Mouse (Mus musculus) intestine, embryonic 16.5 days (tissue): ENCODE measurements around the gene Cdr2l. TPM values are rescaled to one million over a fixed set of nuclear protein-coding genes. Genes with fewer than 3 reads are reported as not detected.

Source experiments
- ATAC-seq: fragments of 200-750 bp; cut with Nextera tagmentation; 2 replicates; pipeline ENCODE4 v1.8.0; 2017; ENCODE audit warnings: moderate TSS enrichment, moderate library complexity
- H3K27ac ChIP-seq: fragments of 300-500 bp; sonication (generic); 2 replicates; pipeline ENCODE4 v1.5.1; 2014; ENCODE audit warnings: mild to moderate bottlenecking, low read length
- H3K27me3 ChIP-seq: fragments of 300-500 bp; sonication (generic); replicated peaks from 2 replicates; pipeline ENCODE4 v1.6.1; 2014; ENCODE audit warnings: low read length, control low read depth, mixed read lengths; ENCODE audit not compliant: control insufficient read depth, insufficient read depth
- H3K36me3 ChIP-seq: fragments of 300-500 bp; sonication (generic); 2 replicates; pipeline ENCODE4 v1.6.1; 2014; ENCODE audit warnings: low read length, control low read depth; ENCODE audit not compliant: control insufficient read depth, insufficient read depth
- H3K4me1 ChIP-seq: fragments of 300-500 bp; sonication (generic); 2 replicates; pipeline ENCODE4 v1.6.1; 2014; ENCODE audit warnings: low read length, control low read depth, mixed read lengths; ENCODE audit not compliant: control insufficient read depth, insufficient read depth
- H3K4me2 ChIP-seq: fragments of 300-500 bp; sonication (generic); 2 replicates; pipeline ENCODE4 v1.6.1; 2014; ENCODE audit warnings: low read depth, low read length, control low read depth
- H3K4me3 ChIP-seq: fragments of 300-500 bp; sonication (generic); 2 replicates; pipeline ENCODE4 v1.5.1; 2014; ENCODE audit warnings: mild to moderate bottlenecking, low read length
- H3K9ac ChIP-seq: fragments of 300-500 bp; sonication (generic); 2 replicates; pipeline ENCODE4 v1.6.1; 2014; ENCODE audit warnings: low read depth, low read length
- H3K9me3 ChIP-seq: fragments of 300-500 bp; sonication (generic); 2 replicates; pipeline ENCODE4 v1.6.1; 2016; ENCODE audit warnings: low read length, control low read depth; ENCODE audit not compliant: control insufficient read depth
- WGBS: fragments of 180-500 bp; shearing (Covaris S2); extraction: QIAGEN DNeasy Blood & Tissue Kit; methylation state at CpG from one replicate; pipeline ENCODE4 v1.1.7; 2014; 5-methylcytosine and 5-hydroxymethylcytosine counted together
- polyA plus RNA-seq: library from polyadenylated mRNA; unstranded; fragments of >200 nt; fragmentation: Nextera tagmentation; extraction: Ambion mirVana; gene quantifications from 2 replicates; pipeline ENCODE4 v1.2.1, GENCODE M21; 2015

Gene Cdr2l
- polyA plus RNA-seq, 1 experiment from 2014 or later: 5.1 TPM

- Histone ChIP-seq H3K27ac (no peak overlapping the region), H3K9ac (no peak overlapping the region), H3K4me2 (no peak overlapping the region), H3K36me3 (peaks cover 5% of the 10 kb centered on the region), H3K27me3 (no peaks in the 10 kb centered on the region), H3K9me3 (no peaks in the 10 kb centered on the region), H3K4me3 (no peak overlapping the region), H3K4me1 (peaks cover 20% of the 10 kb centered on the region)
- 73% methylated on average over 6 of the region's 6 CpGs for WGBS
- no peak for ATAC-seq
Observed at GRCm38 (mm10) chr11:115408266-115408920, 26.7 kb downstream of the Cdr2l start.

GRCm38 (mm10) chr11:115409556-115409955 is 27.8 kb downstream of the Cdr2l start:
- H3K9ac ChIP-seq: no peak overlapping the region
- H3K4me1 ChIP-seq: peaks cover 21% of the 10 kb centered on the region
- ATAC-seq: no peak
- no peak overlapping the region for H3K4me3 ChIP-seq
- no peaks in the 10 kb centered on the region for H3K9me3 ChIP-seq
- H3K36me3 ChIP-seq: peaks cover 5% of the 10 kb centered on the region
- no peak overlapping the region; the same call in 1 of the 2 replicates for H3K27ac ChIP-seq
- H3K27me3 ChIP-seq: no peaks in the 10 kb centered on the region
- WGBS: 78% methylated on average over 7 of the region's 7 CpGs
- no peak overlapping the region for H3K4me2 ChIP-seq

GRCm38 (mm10) chr11:115419531-115420237 is 38.0 kb downstream of the Cdr2l start, which contains the start of the genes Atp5h and Kctd2:
TSS of gene Atp5h (minus strand) at chr11:115419962.
TSS of gene Kctd2 (plus strand) at chr11:115420128.
- peak within 1 kb of the TSS; percentile 90 for H3K4me3 ChIP-seq
- H3K27ac ChIP-seq: peak within 1 kb of the TSS; percentile 85
- peaks cover 11% of the 10 kb centered on the region for H3K36me3 ChIP-seq
- WGBS: under 1% methylated on average over 34 of the region's 56 CpGs
- H3K4me1 ChIP-seq: peaks cover 22% of the 10 kb centered on the region
- H3K9me3 ChIP-seq: no peaks in the 10 kb centered on the region
- no peaks in the 10 kb centered on the region for H3K27me3 ChIP-seq
- H3K9ac ChIP-seq: peak within 1 kb of the TSS; percentile 98
- peak; percentile 98 for ATAC-seq
- peak within 1 kb of the TSS; percentile 98 for H3K4me2 ChIP-seq

- Histone ChIP-seq H3K4me2 (peak overlapping the region; percentile 98), H3K9ac (peak overlapping the region; percentile 98), H3K27me3 (no peaks in the 10 kb centered on the region), H3K27ac (peak overlapping the region; percentile 85), H3K4me3 (peak overlapping the region; percentile 90), H3K36me3 (peaks cover 7% of the 10 kb centered on the region; the same call in 1 of the 2 replicates), H3K9me3 (no peaks in the 10 kb centered on the region), H3K4me1 (peaks cover 22% of the 10 kb centered on the region)
- ATAC-seq: peak; percentile 79
- 2% methylated on average over 43 of the region's 45 CpGs for WGBS
Observed at GRCm38 (mm10) chr11:115420336-115421190, 38.8 kb downstream of the Cdr2l start.

- Histone ChIP-seq H3K27me3 (no peaks in the 10 kb centered on the region), H3K27ac (no peak overlapping the region), H3K36me3 (peaks cover 4% of the 10 kb centered on the region; the same call in 1 of the 2 replicates), H3K4me2 (peak overlapping the region; percentile 98), H3K9ac (peak overlapping the region; percentile 45; the same call in 1 of the 2 replicates), H3K9me3 (no peaks in the 10 kb centered on the region), H3K4me3 (peak overlapping the region; percentile 90; the same call in 1 of the 2 replicates), H3K4me1 (peaks cover 22% of the 10 kb centered on the region)
- WGBS: 58% methylated on average over 1 of the region's 1 CpGs
- ATAC-seq: no peak
Observed at GRCm38 (mm10) chr11:115421328-115421727, 39.6 kb downstream of the Cdr2l start.

- no peak for ATAC-seq
Observed at GRCm38 (mm10) chr11:115421972-115422371, 40.3 kb downstream of the Cdr2l start.

GRCm38 (mm10) chr11:115423091-115423490 is 41.4 kb downstream of the Cdr2l start:
- H3K4me3 ChIP-seq: no peak overlapping the region
- no peaks in the 10 kb centered on the region for H3K27me3 ChIP-seq
- WGBS: 83% methylated on average over 3 of the region's 3 CpGs
- no peak overlapping the region for H3K27ac ChIP-seq
- no peak overlapping the region for H3K9ac ChIP-seq
- ATAC-seq: no peak
- no peak overlapping the region for H3K4me2 ChIP-seq
- H3K36me3 ChIP-seq: peaks cover 3% of the 10 kb centered on the region; the same call in 1 of the 2 replicates
- no peaks in the 10 kb centered on the region for H3K9me3 ChIP-seq
- peaks cover 23% of the 10 kb centered on the region for H3K4me1 ChIP-seq

More at GRCm38 (mm10) chr11:115421972-115422371, 40.3 kb downstream of the Cdr2l start:
- no peaks in the 10 kb centered on the region for H3K9me3 ChIP-seq
- H3K4me1 ChIP-seq: peaks cover 22% of the 10 kb centered on the region
- H3K4me3 ChIP-seq: no peak overlapping the region
- no peak overlapping the region for H3K27ac ChIP-seq
- H3K4me2 ChIP-seq: no peak overlapping the region
- 85% methylated on average over 16 of the region's 16 CpGs for WGBS
- peaks cover 3% of the 10 kb centered on the region; the same call in 1 of the 2 replicates for H3K36me3 ChIP-seq
- H3K9ac ChIP-seq: 0 out of 2 replicates have a peak overlapping the region, but pooled peaks have one; percentile 6
- no peaks in the 10 kb centered on the region for H3K27me3 ChIP-seq

- Histone ChIP-seq H3K9ac (no peak overlapping the region), H3K27me3 (no peaks in the 10 kb centered on the region), H3K27ac (no peak overlapping the region), H3K9me3 (no peaks in the 10 kb centered on the region), H3K36me3 (peaks cover 7% of the 10 kb centered on the region), H3K4me2 (no peak overlapping the region), H3K4me1 (peaks cover 17% of the 10 kb centered on the region), H3K4me3 (no peak overlapping the region)
- ATAC-seq: no peak
- 90% methylated on average over 7 of the region's 7 CpGs for WGBS
Observed at GRCm38 (mm10) chr11:115424666-115425065, 43.0 kb downstream of the Cdr2l start.

GRCm38 (mm10) chr11:115425671-115426070 is 44.0 kb downstream of the Cdr2l start:
- peaks cover 15% of the 10 kb centered on the region for H3K36me3 ChIP-seq
- no peak overlapping the region for H3K27ac ChIP-seq
- WGBS: 90% methylated on average over 6 of the region's 6 CpGs
- no peak overlapping the region for H3K4me2 ChIP-seq
- H3K4me3 ChIP-seq: no peak overlapping the region
- H3K9me3 ChIP-seq: no peaks in the 10 kb centered on the region
- H3K27me3 ChIP-seq: no peaks in the 10 kb centered on the region
- peaks cover 17% of the 10 kb centered on the region for H3K4me1 ChIP-seq
- ATAC-seq: no peak
- no peak overlapping the region for H3K9ac ChIP-seq
